Mouse (Mus musculus) spleen, postnatal 36 days (tissue): Measurements from ENCODE around the gene Stox1.
"Not testable (repeated sequence)": the region's sequence is repeated elsewhere in the genome, so short reads cannot be mapped to it uniquely, and the experiment has no call there.

ENCODE experiments used
- DNase-seq, 2 experiments: peaks; one replicate each; pipeline ENCODE4 v3.0.0; 2022; ENCODE audit warnings: low spot score in 2 of 2, mixed read lengths in 1 of 2

The Stox1 gene

GRCm38 (mm10) chr10:62725771-62726687, at the start of gene Stox1:
Gene Stox1 (minus strand): TSS chr10:62726128.
- peak; percentile 20 to 34 for DNase-seq

GRCm38 (mm10) chr10:62750781-62751180, 24.9 kb upstream of the Stox1 start:
- no peak for DNase-seq

GRCm38 (mm10) chr10:62739961-62740737, 14.2 kb upstream of the Stox1 start:
- no peak for DNase-seq

- no peak for DNase-seq
Measured at GRCm38 (mm10) chr10:62736965-62737688, 11.2 kb upstream of the Stox1 start.

GRCm38 (mm10) chr10:62730826-62731225, 4.9 kb upstream of the Stox1 start:
- no peak for DNase-seq

GRCm38 (mm10) chr10:62724936-62725335, 992 bp downstream of the Stox1 start:
- no peak for DNase-seq

GRCm38 (mm10) chr10:62722701-62723100, 3.2 kb downstream of the Stox1 start:
- DNase-seq = no peak

- DNase-seq = not testable (repeated sequence)
Measured at GRCm38 (mm10) chr10:62720574-62720973, 5.4 kb downstream of the Stox1 start.

GRCm38 (mm10) chr10:62713457-62713856, 12.5 kb downstream of the Stox1 start:
- DNase-seq = no peak

GRCm38 (mm10) chr10:62703579-62703978, 22.3 kb downstream of the Stox1 start:
- no peak for DNase-seq

GRCm38 (mm10) chr10:62702436-62702835, 23.5 kb downstream of the Stox1 start:
- DNase-seq = no peak

GRCm38 (mm10) chr10:62692771-62693170, 33.2 kb downstream of the Stox1 start:
- no peak for DNase-seq

GRCm38 (mm10) chr10:62692244-62692643, 33.7 kb downstream of the Stox1 start:
- no peak for DNase-seq

GRCm38 (mm10) chr10:62687032-62687674, 38.8 kb downstream of the Stox1 start:
- no peak for DNase-seq

- no peak for DNase-seq
Measured at GRCm38 (mm10) chr10:62683043-62683442, 42.9 kb downstream of the Stox1 start.

- no peak for DNase-seq
Measured at GRCm38 (mm10) chr10:62679833-62680232, 46.1 kb downstream of the Stox1 start.

- no peak for DNase-seq
Measured at GRCm38 (mm10) chr10:62677329-62677728, 48.6 kb downstream of the Stox1 start.

- no peak for DNase-seq
Measured at GRCm38 (mm10) chr10:62676196-62676595, 49.7 kb downstream of the Stox1 start.

- DNase-seq = no peak
Measured at GRCm38 (mm10) chr10:62672359-62672758, 53.6 kb downstream of the Stox1 start.

GRCm38 (mm10) chr10:62669245-62669644, 56.7 kb downstream of the Stox1 start:
- no peak for DNase-seq

- no peak for DNase-seq
Measured at GRCm38 (mm10) chr10:62668463-62668862, 57.5 kb downstream of the Stox1 start.
